Mouse (Mus musculus) liver, postnatal 0 days (tissue): ENCODE data around the gene Hoxc9.

Experiments
- CTCF ChIP-seq: sonication (generic); IDR thresholded peaks from 2 replicates; pipeline ENCODE4 v1.5.1; 2016; ENCODE audit warnings: antibody characterized with exemption, low read depth
- EP300 ChIP-seq: IDR thresholded peaks from 2 replicates; pipeline ENCODE4 v1.6.1; 2016; ENCODE audit warnings: antibody characterized with exemption, low read depth, mild to moderate bottlenecking

DNA sequence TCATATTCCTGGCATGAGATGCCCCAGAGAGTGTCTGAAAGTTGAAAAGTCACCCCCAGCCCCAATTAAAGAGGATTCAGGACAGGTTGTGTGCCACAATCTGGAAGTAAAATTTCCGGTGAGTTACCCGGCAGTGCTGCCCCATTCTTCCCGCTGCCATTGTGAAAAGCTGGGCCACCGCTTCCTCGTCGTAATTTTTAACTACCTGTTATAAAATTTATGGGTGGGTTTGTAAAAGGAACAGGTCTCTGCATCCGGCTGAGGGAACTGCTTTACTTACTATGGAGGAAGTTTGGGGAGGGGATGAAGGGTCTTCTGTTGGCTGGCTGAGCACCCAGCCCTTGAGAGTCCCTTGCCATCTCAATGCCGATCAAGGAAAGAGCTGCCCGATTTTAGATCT, 20.3 kb downstream of the Hoxc9 start:
- TF ChIP-seq EP300 (no peak), CTCF (no peak)
